Mouse (Mus musculus): ENCODE data around the gene Nme8. TPM values are rescaled to one million over a fixed set of nuclear protein-coding genes. Genes with fewer than 3 reads are reported as not detected.

The Nme8 gene
- polyA plus RNA-seq, 1 experiment from 2014 or later: not detected

DNA sequence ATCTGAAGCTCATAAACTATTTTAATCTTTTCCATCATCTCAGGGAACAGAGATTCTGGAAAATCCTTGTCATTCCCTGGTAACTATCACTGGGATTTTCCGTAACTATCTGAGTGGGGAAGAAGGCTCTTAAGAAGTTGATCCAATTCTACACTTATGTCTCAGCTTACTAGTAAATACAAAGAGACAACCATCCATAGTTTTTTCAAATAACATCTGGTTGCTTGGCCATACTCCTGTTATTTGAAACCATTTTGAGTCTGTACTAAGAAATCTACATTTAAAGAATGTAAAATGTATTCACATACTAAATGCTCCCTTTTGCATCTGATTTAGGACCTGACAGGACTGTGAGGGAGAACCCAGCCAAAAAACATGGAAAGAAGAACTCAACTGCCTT lies 84.2 kb downstream of the Nme8 start:
- 83% methylated on average over 1 of the region's 1 CpGs for WGBS
- Histone ChIP-seq H3K27me3 (replicated peaks) (no peaks in the 10 kb centered on the region), H3K4me3 (replicated peaks) (no peak overlapping the region), H3K4me1 (peaks cover 6% of the 10 kb centered on the region), H3K9ac (replicated peaks) (no peak overlapping the region), H3K36me3 (no peaks in the 10 kb centered on the region), H3K9me3 (replicated peaks) (no peaks in the 10 kb centered on the region), H3K27ac (replicated peaks) (no peak overlapping the region), H3K4me2 (no peak overlapping the region)
- ATAC-seq (ENCODE audit: low FRiP score): no peak

DNA sequence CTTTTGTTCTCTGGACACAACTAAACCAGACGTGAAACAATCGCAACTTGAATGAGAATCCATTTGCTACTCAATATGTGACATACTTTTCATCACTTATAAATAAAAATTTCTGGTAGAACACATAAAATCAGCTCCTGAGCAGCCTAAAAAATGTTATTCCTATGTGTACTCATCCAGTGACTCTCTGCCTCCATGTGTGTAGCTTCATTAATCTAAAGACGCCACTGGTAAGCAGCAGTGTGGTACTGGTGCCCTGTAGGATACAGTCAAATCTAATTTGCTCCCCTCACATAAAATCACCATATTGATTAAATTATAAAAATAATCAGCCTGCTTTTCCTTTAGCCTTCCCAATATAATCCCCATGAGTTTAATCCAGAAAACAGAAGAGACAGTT lies 84.6 kb downstream of the Nme8 start:
- WGBS: 39% methylated on average over 3 of the region's 3 CpGs
- Histone ChIP-seq H3K9me3 (replicated peaks) (no peaks in the 10 kb centered on the region), H3K4me3 (replicated peaks) (no peak overlapping the region), H3K4me2 (no peak overlapping the region), H3K4me1 (peaks cover 1% of the 10 kb centered on the region), H3K27me3 (replicated peaks) (no peaks in the 10 kb centered on the region), H3K9ac (replicated peaks) (no peak overlapping the region), H3K36me3 (no peaks in the 10 kb centered on the region), H3K27ac (replicated peaks) (no peak overlapping the region)
- no peak for ATAC-seq (ENCODE audit: low FRiP score)

DNA sequence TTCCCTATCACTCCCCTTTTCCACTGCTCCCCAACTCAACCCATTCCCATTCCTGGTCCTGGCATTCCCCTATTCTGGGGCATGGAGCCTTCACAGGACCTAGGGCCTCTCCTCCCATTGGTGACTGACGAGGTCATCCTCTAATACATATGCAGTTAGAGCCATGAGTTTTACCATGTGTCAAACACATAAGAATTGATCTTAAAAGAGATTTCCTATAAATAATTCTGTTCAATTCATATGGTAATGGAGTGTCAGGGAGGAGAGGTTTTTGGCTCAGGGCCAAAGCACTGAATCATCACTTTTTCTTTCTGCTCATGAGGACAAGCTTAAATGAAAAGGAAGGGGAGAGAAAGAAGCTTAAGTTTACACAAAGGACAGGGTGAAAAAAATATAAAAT lies 85.2 kb downstream of the Nme8 start:
- no peak overlapping the region for H3K27ac ChIP-seq (replicated peaks)
- no peak overlapping the region for H3K4me2 ChIP-seq
- no peak overlapping the region for H3K4me3 ChIP-seq (replicated peaks)
- 18% methylated on average over 1 of the region's 1 CpGs for WGBS
- no peaks in the 10 kb centered on the region for H3K9me3 ChIP-seq (replicated peaks)
- H3K4me1 ChIP-seq: no peaks in the 10 kb centered on the region
- H3K36me3 ChIP-seq: no peaks in the 10 kb centered on the region
- no peaks in the 10 kb centered on the region for H3K27me3 ChIP-seq (replicated peaks)
- ATAC-seq (ENCODE audit: low FRiP score): no peak
- H3K9ac ChIP-seq (replicated peaks): no peak overlapping the region

DNA sequence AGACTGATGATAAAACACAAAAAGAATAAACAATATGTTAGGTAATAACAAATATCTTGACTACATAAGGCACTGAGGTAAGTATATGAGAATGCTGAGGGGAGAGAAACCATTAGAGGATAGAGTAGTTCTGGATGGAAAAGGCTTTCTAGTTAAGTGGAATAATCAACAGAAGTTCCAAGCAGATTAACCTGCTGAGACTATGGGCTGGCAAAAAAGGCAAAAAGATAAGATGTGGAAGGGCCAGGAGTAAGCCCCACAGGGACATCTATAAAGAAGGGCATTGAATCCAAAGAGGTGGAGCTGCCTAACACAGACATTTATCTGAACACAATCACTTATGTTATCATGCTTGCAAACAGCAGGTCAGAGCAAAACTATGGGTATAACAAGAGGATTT lies 89.5 kb downstream of the Nme8 start:
- Histone ChIP-seq H3K4me1 (no peaks in the 10 kb centered on the region), H3K4me2 (no peak overlapping the region), H3K9ac (replicated peaks) (no peak overlapping the region), H3K9me3 (replicated peaks) (no peaks in the 10 kb centered on the region), H3K4me3 (replicated peaks) (no peak overlapping the region), H3K27me3 (replicated peaks) (no peaks in the 10 kb centered on the region), H3K27ac (replicated peaks) (no peak overlapping the region), H3K36me3 (no peaks in the 10 kb centered on the region)
- ATAC-seq (ENCODE audit: low FRiP score): no peak

DNA sequence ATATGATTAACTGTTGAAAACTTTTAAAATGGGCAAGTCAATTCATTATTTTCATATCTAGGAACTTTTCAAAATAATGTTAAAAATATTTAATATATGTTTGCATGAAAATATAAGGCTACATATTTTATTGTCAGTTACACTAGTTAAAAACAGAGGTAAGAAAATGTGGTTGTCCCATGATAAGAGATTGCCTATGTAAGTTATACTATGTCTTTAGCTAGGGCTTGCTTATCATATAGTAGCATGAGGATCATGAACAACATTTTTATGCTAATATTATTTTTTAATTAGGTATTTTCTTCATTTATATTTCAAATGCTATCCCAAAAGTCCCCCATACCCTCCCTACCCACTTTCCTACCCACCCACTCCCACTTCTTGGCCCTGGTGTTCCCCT lies 92.7 kb downstream of the Nme8 start:
- H3K4me1 ChIP-seq: no peaks in the 10 kb centered on the region
- H3K4me2 ChIP-seq: no peak overlapping the region
- no peaks in the 10 kb centered on the region for H3K9me3 ChIP-seq (replicated peaks)
- H3K36me3 ChIP-seq: no peaks in the 10 kb centered on the region
- no peaks in the 10 kb centered on the region for H3K27me3 ChIP-seq (replicated peaks)
- H3K27ac ChIP-seq (replicated peaks): no peak overlapping the region
- H3K9ac ChIP-seq (replicated peaks): no peak overlapping the region
- no peak for ATAC-seq (ENCODE audit: low FRiP score)
- no peak overlapping the region for H3K4me3 ChIP-seq (replicated peaks)

GRCm38 (mm10) chr13:19603719-19604118 lies 93.9 kb downstream of the Nme8 start:
- Histone ChIP-seq H3K27ac (replicated peaks) (no peak overlapping the region), H3K4me3 (replicated peaks) (no peak overlapping the region), H3K9ac (replicated peaks) (no peak overlapping the region), H3K36me3 (no peaks in the 10 kb centered on the region), H3K4me1 (no peaks in the 10 kb centered on the region), H3K4me2 (no peak overlapping the region), H3K27me3 (replicated peaks) (no peaks in the 10 kb centered on the region), H3K9me3 (replicated peaks) (no peaks in the 10 kb centered on the region)
- WGBS: 94% methylated on average over 1 of the region's 1 CpGs
- no peak for ATAC-seq (ENCODE audit: low FRiP score)

GRCm38 (mm10) chr13:19602531-19602930 lies 95.1 kb downstream of the Nme8 start:
- ATAC-seq (ENCODE audit: low FRiP score): no peak
- Histone ChIP-seq H3K4me2 (no peak overlapping the region), H3K27ac (replicated peaks) (no peak overlapping the region), H3K4me3 (replicated peaks) (no peak overlapping the region), H3K4me1 (no peaks in the 10 kb centered on the region), H3K9ac (replicated peaks) (no peak overlapping the region), H3K9me3 (replicated peaks) (no peaks in the 10 kb centered on the region), H3K36me3 (no peaks in the 10 kb centered on the region), H3K27me3 (replicated peaks) (no peaks in the 10 kb centered on the region)
- 76% methylated on average over 1 of the region's 1 CpGs for WGBS

GRCm38 (mm10) chr13:19599242-19599641 lies 98.4 kb downstream of the Nme8 start:
- Histone ChIP-seq H3K4me3 (replicated peaks) (no peak overlapping the region), H3K36me3 (peaks cover under 1% of the 10 kb centered on the region; the same call in 1 of the 2 replicates), H3K4me2 (no peak overlapping the region), H3K9me3 (replicated peaks) (no peaks in the 10 kb centered on the region), H3K9ac (replicated peaks) (no peak overlapping the region), H3K4me1 (no peaks in the 10 kb centered on the region), H3K27ac (replicated peaks) (no peak overlapping the region), H3K27me3 (replicated peaks) (no peaks in the 10 kb centered on the region)
- WGBS: 89% methylated on average over 6 of the region's 6 CpGs
- ATAC-seq (ENCODE audit: low FRiP score): no peak

GRCm38 (mm10) chr13:19595141-19595540 lies 102.5 kb downstream of the Nme8 start:
- Histone ChIP-seq H3K27ac (replicated peaks) (no peak overlapping the region), H3K4me2 (no peak overlapping the region), H3K9me3 (replicated peaks) (no peaks in the 10 kb centered on the region), H3K27me3 (replicated peaks) (no peaks in the 10 kb centered on the region), H3K36me3 (peaks cover 6% of the 10 kb centered on the region; the same call in 1 of the 2 replicates), H3K4me3 (replicated peaks) (no peak overlapping the region), H3K9ac (replicated peaks) (no peak overlapping the region), H3K4me1 (no peaks in the 10 kb centered on the region)
- no peak for ATAC-seq (ENCODE audit: low FRiP score)
- WGBS: 100% methylated on average over 1 of the region's 1 CpGs

Other genes with a start within 250 kb of the Nme8 start
- 23.3 and 27.0 TPM in 2 replicates for gene Epdr1, start 77.9 kb downstream of the Nme8 start, polyA plus RNA-seq (2015; fragmentation: Nextera tagmentation; extraction: Ambion mirVana)
- 3.4 and 4.0 TPM in 2 replicates for gene Sfrp4, start 74.7 kb downstream of the Nme8 start, polyA plus RNA-seq (2015; fragmentation: Nextera tagmentation; extraction: Ambion mirVana)
- 0.06 and 0.74 TPM in 2 replicates for gene Gpr141, start 126.5 kb upstream of the Nme8 start, polyA plus RNA-seq (2015; fragmentation: Nextera tagmentation; extraction: Ambion mirVana)

Measured in neural tube, embryonic 15.5 days (tissue).